Mouse (Mus musculus) spleen, adult 2 months (tissue): ENCODE measurements around the gene Bola1. TPM values are rescaled to one million over a fixed set of nuclear protein-coding genes. Genes with fewer than 3 reads are reported as not detected.
A peak's percentile ranks its signal among the peaks of the same experiment; 100 is the strongest.

Experiments used
- DNase-seq, 2 experiments: peaks; one replicate each; pipeline versions ENCODE4 v3.0.0 to v3.0.0-alpha.2; 2012 to 2021; ENCODE audit warnings: low spot score in 2 of 2, low read depth in 1 of 2
- H3K27ac ChIP-seq: fragments of 200-500 bp; 2 replicates; pipeline ENCODE4 v1.5.1; 2012; ENCODE audit warnings: low read length, inconsistent platforms; ENCODE audit not compliant: insufficient read depth
- H3K27me3 ChIP-seq: fragments of 200-500 bp; 2 replicates; pipeline ENCODE4 v1.6.1; 2012; ENCODE audit warnings: mild to moderate bottlenecking, moderate library complexity, low read length, inconsistent platforms; ENCODE audit not compliant: control insufficient read depth, insufficient read depth
- H3K36me3 ChIP-seq: fragments of 200-500 bp; 2 replicates; pipeline ENCODE4 v1.6.1; 2012; ENCODE audit warnings: mild to moderate bottlenecking, low read length, inconsistent platforms; ENCODE audit not compliant: control insufficient read depth, insufficient read depth
- H3K4me1 ChIP-seq: fragments of 200-500 bp; 2 replicates; pipeline ENCODE4 v1.6.1; 2011; ENCODE audit warnings: inconsistent platforms; ENCODE audit not compliant: control insufficient read depth, insufficient read depth, insufficient read length
- H3K4me3 ChIP-seq: fragments of 200-500 bp; 2 replicates; pipeline ENCODE4 v1.5.1; 2011; ENCODE audit warnings: mild to moderate bottlenecking, inconsistent platforms; ENCODE audit not compliant: insufficient read depth, insufficient read length; ENCODE audit errors: extremely low read depth
- CTCF ChIP-seq: fragments of 200-500 bp; IDR thresholded peaks from 2 replicates; pipeline ENCODE4 v1.5.1; 2011; ENCODE audit warnings: mild to moderate bottlenecking, inconsistent platforms; ENCODE audit not compliant: insufficient read depth, insufficient read length, insufficient replicate concordance; ENCODE audit errors: extremely low read depth
- POLR2A ChIP-seq: fragments of 200-500 bp; IDR thresholded peaks from 2 replicates; pipeline ENCODE4 v1.6.1; 2011; ENCODE audit warnings: low read depth, low read length, inconsistent platforms
- WGBS: fragments of 180-500 bp; shearing (Covaris S2); methylation state at CpG from one replicate; pipeline ENCODE4 v1.1.7; 2018; 5-methylcytosine and 5-hydroxymethylcytosine counted together
- polyA plus RNA-seq: library from polyadenylated mRNA; depleted of rRNA; stranded (reverse); fragments of >200 nt; gene quantifications from 2 replicates; pipeline ENCODE4 v1.2.3, GENCODE M21; 2012

Bola1 gene
- polyA plus RNA-seq, 1 experiment = 24.6 TPM

GRCm38 (mm10) chr3:96173185-96173584 lies 46.3 kb downstream of the Bola1 start:
- H3K27ac ChIP-seq = no peak overlapping the region
- no peaks in the 10 kb centered on the region for H3K27me3 ChIP-seq
- peaks cover 10% of the 10 kb centered on the region for H3K36me3 ChIP-seq
- 42% methylated on average over 7 of the region's 7 CpGs for WGBS
- no peak for TF ChIP-seq POLR2A
- peak overlapping the region; percentile 76; the same call in 1 of the 2 replicates for H3K4me3 ChIP-seq
- no peak for DNase-seq
- H3K4me1 ChIP-seq = peaks cover 14% of the 10 kb centered on the region; the same call in 1 of the 2 replicates

DNA sequence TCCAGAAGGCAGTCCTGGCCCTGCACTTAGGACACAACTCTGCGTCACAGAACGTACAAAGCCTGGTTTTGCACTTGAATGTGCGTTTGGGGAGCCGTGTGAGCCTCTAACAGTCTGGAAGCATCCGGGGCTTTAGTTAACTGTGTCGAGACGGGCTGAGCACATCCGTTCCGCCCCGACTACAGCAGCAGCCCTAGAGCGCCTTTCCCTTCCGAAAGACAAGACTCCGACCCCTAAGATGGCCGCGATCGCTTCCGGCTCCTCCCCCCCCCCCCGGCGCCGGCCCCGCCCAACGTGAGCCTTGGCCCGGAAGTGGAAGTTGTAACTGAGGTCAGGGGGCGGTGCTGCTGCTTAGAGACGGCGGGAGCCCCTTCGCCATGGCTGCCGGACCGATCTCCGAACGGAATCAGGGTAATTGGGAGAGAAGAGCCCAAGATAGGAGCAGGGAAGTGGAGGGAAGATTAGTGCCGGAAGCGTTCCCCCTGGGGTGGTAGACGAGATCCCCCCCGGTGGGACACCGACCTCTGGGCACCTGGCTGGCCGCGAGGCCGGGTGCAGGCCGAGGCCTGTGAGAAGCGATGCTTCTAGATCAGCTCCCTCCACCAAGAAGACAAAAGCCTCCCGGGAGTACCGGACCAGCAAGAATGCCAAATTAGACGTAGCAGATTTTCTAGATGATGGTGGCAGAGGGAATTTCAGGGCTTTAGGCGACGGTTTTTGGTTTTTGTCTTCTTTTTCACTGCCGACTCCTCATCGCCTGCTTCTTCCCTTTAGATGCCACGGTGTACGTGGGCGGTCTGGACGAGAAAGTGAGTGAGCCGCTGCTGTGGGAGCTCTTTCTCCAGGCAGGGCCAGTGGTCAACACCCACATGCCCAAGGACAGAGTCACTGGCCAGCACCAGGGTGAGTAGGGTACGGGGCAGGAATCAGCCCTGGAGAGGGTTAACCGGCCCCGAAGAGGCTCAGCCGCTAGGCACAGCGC lies 47.0 kb downstream of the Bola1 start, which contains the start of gene Sf3b4:
Gene Sf3b4, plus strand, starts transcription at position 136 of the 982 bp plus-strand sequence.
- DNase-seq = peak; percentile 79 to 87
- peak within 1 kb of the TSS; percentile 91 for H3K27ac ChIP-seq
- no peaks in the 10 kb centered on the region for H3K27me3 ChIP-seq
- peaks cover 9% of the 10 kb centered on the region for H3K36me3 ChIP-seq
- WGBS = under 1% methylated on average over 58 of the region's 58 CpGs
- H3K4me3 ChIP-seq = peak within 1 kb of the TSS; percentile 76
- TF ChIP-seq POLR2A (peak; percentile 65), CTCF (no peak)
- H3K4me1 ChIP-seq = peaks cover 14% of the 10 kb centered on the region; the same call in 1 of the 2 replicates

DNA sequence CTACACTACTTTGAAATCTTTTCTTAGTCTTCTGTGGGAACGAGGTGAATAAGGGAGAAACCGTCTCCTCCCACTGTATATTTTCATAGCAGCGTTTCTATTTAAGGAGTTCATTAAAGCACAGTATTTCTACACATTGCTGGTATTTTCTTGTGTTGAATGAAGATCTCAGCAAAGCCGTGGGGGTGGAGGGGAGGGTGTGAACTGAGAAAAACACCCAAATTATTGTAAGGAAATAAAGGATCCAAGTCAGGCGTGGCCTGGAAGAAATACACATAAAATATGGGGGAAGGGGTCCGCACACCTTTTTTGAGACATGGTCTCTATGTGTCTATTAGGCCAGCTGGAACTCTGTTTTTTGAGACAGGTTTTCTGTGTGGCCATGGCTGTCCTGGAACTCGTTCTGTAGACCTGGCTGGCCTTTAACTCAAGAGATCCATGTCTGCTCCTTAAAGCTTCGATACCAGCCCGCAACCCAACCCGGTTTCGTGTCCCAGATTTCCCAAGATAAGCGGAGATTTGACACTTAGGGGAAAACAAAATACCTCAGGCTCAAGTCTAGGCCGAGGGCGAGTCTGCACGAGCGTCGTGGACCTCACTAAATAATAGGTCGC lies 47.8 kb downstream of the Bola1 start:
- WGBS = 13% methylated on average over 18 of the region's 18 CpGs
- no peak for DNase-seq
- H3K4me3 ChIP-seq = peak overlapping the region; percentile 60
- peak overlapping the region; percentile 91 for H3K27ac ChIP-seq
- TF ChIP-seq CTCF (no peak), POLR2A (no peak)
- peaks cover 8% of the 10 kb centered on the region for H3K36me3 ChIP-seq
- peaks cover 14% of the 10 kb centered on the region; the same call in 1 of the 2 replicates for H3K4me1 ChIP-seq
- no peaks in the 10 kb centered on the region for H3K27me3 ChIP-seq

DNA sequence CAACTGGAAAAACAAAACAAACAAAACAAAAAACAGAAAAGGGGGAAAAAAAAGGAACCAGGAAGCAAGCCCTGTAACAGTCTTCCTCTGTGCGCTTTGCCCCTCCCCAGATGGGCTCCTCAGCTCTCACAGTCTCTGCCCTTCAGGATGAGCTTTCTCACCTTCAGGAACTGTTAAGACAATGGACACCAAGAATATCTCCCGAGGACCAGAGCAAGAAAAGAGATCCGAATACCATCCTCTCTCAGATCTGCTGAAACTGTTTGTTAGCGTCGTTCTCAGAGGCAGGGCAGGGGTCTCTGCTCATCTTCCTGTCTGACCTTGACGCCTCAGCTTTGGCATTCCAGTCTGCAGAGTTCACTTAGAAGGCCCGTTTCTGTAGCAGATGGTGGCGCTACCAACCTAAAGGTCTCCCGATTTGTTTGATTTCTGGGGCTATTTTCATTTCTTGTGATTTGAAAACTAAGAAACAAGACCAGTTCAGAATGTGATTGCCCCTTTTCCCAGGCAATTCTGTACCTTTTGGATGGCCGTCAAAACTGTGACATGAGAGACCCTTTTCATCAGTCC lies 48.4 kb downstream of the Bola1 start:
- Histone ChIP-seq H3K4me3 (no peak overlapping the region), H3K36me3 (peaks cover 6% of the 10 kb centered on the region), H3K4me1 (peaks cover 14% of the 10 kb centered on the region; the same call in 1 of the 2 replicates), H3K27ac (peak overlapping the region; percentile 13), H3K27me3 (no peaks in the 10 kb centered on the region)
- no peak for TF ChIP-seq POLR2A
- TF ChIP-seq CTCF = no peak
- 60% methylated on average over 10 of the region's 10 CpGs for WGBS
- no peak for DNase-seq

GRCm38 (mm10) chr3:96170276-96170675 lies 49.2 kb downstream of the Bola1 start:
- peaks cover 3% of the 10 kb centered on the region; the same call in 1 of the 2 replicates for H3K36me3 ChIP-seq
- H3K27ac ChIP-seq = no peak overlapping the region
- H3K4me3 ChIP-seq = no peak overlapping the region
- H3K27me3 ChIP-seq = no peaks in the 10 kb centered on the region
- WGBS = 90% methylated on average over 4 of the region's 4 CpGs
- DNase-seq = no peak
- no peak for TF ChIP-seq POLR2A
- no peak for TF ChIP-seq CTCF
- H3K4me1 ChIP-seq = peaks cover 14% of the 10 kb centered on the region; the same call in 1 of the 2 replicates

- DNase-seq = no peak
- Histone ChIP-seq H3K27me3 (no peaks in the 10 kb centered on the region; the same call in 1 of the 2 replicates), H3K4me1 (peaks cover 8% of the 10 kb centered on the region; the same call in 1 of the 2 replicates), H3K4me3 (no peak overlapping the region), H3K27ac (no peak overlapping the region), H3K36me3 (no peaks in the 10 kb centered on the region)
- WGBS = 83% methylated on average over 12 of the region's 12 CpGs
- TF ChIP-seq POLR2A = no peak
- TF ChIP-seq CTCF = no peak
These were observed 50.9 kb downstream of the Bola1 start for GRCm38 (mm10) chr3:96168466-96169158.
